Mouse (Mus musculus): ENCODE data around the gene Fbxo24. TPM values are rescaled to one million over a fixed set of nuclear protein-coding genes. Genes with fewer than 3 reads are reported as not detected.

Fbxo24 gene
- polyA plus RNA-seq, 1 experiment, result 0.05 TPM

GRCm38 (mm10) chr5:137597625-137598024 is 31.2 kb downstream of the Fbxo24 start:
- TF ChIP-seq GATA1 (IDR thresholded peaks at IDR 0.05; ENCODE audit: low read length), result no peak

GRCm38 (mm10) chr5:137596601-137597261 is 32.1 kb downstream of the Fbxo24 start:
- no peak for TF ChIP-seq GATA1 (IDR thresholded peaks at IDR 0.05; ENCODE audit: low read length)

GRCm38 (mm10) chr5:137595921-137596320 is 32.9 kb downstream of the Fbxo24 start:
- no peak for TF ChIP-seq GATA1 (IDR thresholded peaks at IDR 0.05; ENCODE audit: low read length)

GRCm38 (mm10) chr5:137590507-137590906 is 38.3 kb downstream of the Fbxo24 start:
- no peak for TF ChIP-seq GATA1 (IDR thresholded peaks at IDR 0.05; ENCODE audit: low read length)

- no peak for TF ChIP-seq GATA1 (IDR thresholded peaks at IDR 0.05; ENCODE audit: low read length)
These were observed 43.8 kb downstream of the Fbxo24 start for GRCm38 (mm10) chr5:137584976-137585375.

GRCm38 (mm10) chr5:137583670-137584169 is 45.1 kb downstream of the Fbxo24 start:
- no peak for TF ChIP-seq GATA1 (IDR thresholded peaks at IDR 0.05; ENCODE audit: low read length)

GRCm38 (mm10) chr5:137582702-137583101 is 46.1 kb downstream of the Fbxo24 start:
- no peak for TF ChIP-seq GATA1 (IDR thresholded peaks at IDR 0.05; ENCODE audit: low read length)

GRCm38 (mm10) chr5:137580246-137580645 is 48.6 kb downstream of the Fbxo24 start:
- no peak for TF ChIP-seq GATA1 (IDR thresholded peaks at IDR 0.05; ENCODE audit: low read length)

GRCm38 (mm10) chr5:137574470-137574901 is 54.3 kb downstream of the Fbxo24 start:
- no peak for TF ChIP-seq GATA1 (IDR thresholded peaks at IDR 0.05; ENCODE audit: low read length)

- TF ChIP-seq GATA1 (IDR thresholded peaks at IDR 0.05; ENCODE audit: low read length), result peak; percentile 52
These were observed 57.9 kb downstream of the Fbxo24 start for GRCm38 (mm10) chr5:137570691-137571586.

- peak; percentile 48 for TF ChIP-seq GATA1 (IDR thresholded peaks at IDR 0.05; ENCODE audit: low read length)
These were observed 58.6 kb downstream of the Fbxo24 start for GRCm38 (mm10) chr5:137570181-137570580.

GRCm38 (mm10) chr5:137569665-137570064 is 59.1 kb downstream of the Fbxo24 start, which contains the start of gene Tfr2:
Gene Tfr2, plus strand, starts transcription at chr5:137569840.
- no peak for TF ChIP-seq GATA1 (IDR thresholded peaks at IDR 0.05; ENCODE audit: low read length)

GRCm38 (mm10) chr5:137569031-137569430 is 59.8 kb downstream of the Fbxo24 start:
- TF ChIP-seq GATA1 (IDR thresholded peaks at IDR 0.05; ENCODE audit: low read length), result no peak

GRCm38 (mm10) chr5:137568223-137568798 is 60.5 kb downstream of the Fbxo24 start:
- TF ChIP-seq GATA1 (IDR thresholded peaks at IDR 0.05; ENCODE audit: low read length), result no peak

GRCm38 (mm10) chr5:137566416-137566815 is 62.4 kb downstream of the Fbxo24 start:
- no peak for TF ChIP-seq GATA1 (IDR thresholded peaks at IDR 0.05; ENCODE audit: low read length)

GRCm38 (mm10) chr5:137565744-137566143 is 63.1 kb downstream of the Fbxo24 start:
- no peak for TF ChIP-seq GATA1 (IDR thresholded peaks at IDR 0.05; ENCODE audit: low read length)
